Mouse (Mus musculus): Measurements from ENCODE around the gene Rnf208. TPM values are rescaled to one million over a fixed set of nuclear protein-coding genes. Genes with fewer than 3 reads are reported as not detected.
A peak's percentile ranks its signal among the peaks of the same experiment; 100 is the strongest.

The Rnf208 gene
- polyA plus RNA-seq, 1 experiment from 2014 or later = 7.7 TPM

DNA sequence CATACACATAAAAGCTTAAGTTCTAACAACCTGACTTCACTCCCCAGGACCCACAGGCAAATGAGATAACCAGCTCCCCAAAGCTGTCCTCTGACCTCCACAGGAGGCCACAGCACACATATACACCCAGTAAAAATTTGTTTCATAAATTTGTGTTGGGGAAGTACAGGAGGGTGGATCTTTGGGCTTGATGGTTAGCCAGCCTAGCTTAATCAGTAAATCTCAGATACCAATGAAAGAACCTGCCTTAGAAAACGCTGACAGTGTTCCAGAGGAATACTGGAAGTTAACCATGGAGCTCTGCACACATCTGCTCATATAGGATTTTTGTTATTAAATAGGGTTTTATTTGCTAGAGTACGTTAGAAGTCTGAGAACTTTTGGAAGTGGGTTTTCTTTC lies 24.4 kb upstream of the Rnf208 start:
- H3K4me3 ChIP-seq (ENCODE audit: low read depth, low read length) = no peak overlapping the region
- no peaks in the 10 kb centered on the region for H3K4me1 ChIP-seq (replicated peaks; ENCODE audit: control insufficient read depth, insufficient read depth, low read length)
- ATAC-seq (replicated peaks; ENCODE audit: low FRiP score) (no peak), DNase-seq (ENCODE audit: low spot score) (no peak)
- H3K27me3 ChIP-seq (replicated peaks; ENCODE audit: control insufficient read depth, insufficient read depth, low read length) = no peaks in the 10 kb centered on the region
- 54% methylated on average over 2 of the region's 2 CpGs for whole genome bisulfite sequencing
- H3K27ac ChIP-seq (ENCODE audit: low read depth, low read length) = no peak overlapping the region
- no peak overlapping the region for H3K4me2 ChIP-seq
- no peak overlapping the region for H3K9ac ChIP-seq (ENCODE audit: low read depth, low read length)
- H3K36me3 ChIP-seq (ENCODE audit: control insufficient read depth, insufficient read depth, low read length) = peaks cover 4% of the 10 kb centered on the region
- no peaks in the 10 kb centered on the region for H3K9me3 ChIP-seq (ENCODE audit: control insufficient read depth, low read length)

GRCm38 (mm10) chr2:25218445-25218844 lies 23.6 kb upstream of the Rnf208 start, which contains the start of gene Fam166a:
Gene Fam166a (plus strand): TSS chr2:25218745.
- H3K9ac ChIP-seq (ENCODE audit: low read depth, low read length) = no peak within 1 kb of the TSS
- H3K4me3 ChIP-seq (ENCODE audit: low read depth, low read length) = no peak within 1 kb of the TSS
- H3K27me3 ChIP-seq (replicated peaks; ENCODE audit: control insufficient read depth, insufficient read depth, low read length) = no peaks in the 10 kb centered on the region
- H3K4me2 ChIP-seq = no peak within 1 kb of the TSS
- no peak within 1 kb of the TSS for H3K27ac ChIP-seq (ENCODE audit: low read depth, low read length)
- DNase-seq (ENCODE audit: low spot score) = no peak
- no peaks in the 10 kb centered on the region for H3K9me3 ChIP-seq (ENCODE audit: control insufficient read depth, low read length)
- peaks cover 7% of the 10 kb centered on the region for H3K36me3 ChIP-seq (ENCODE audit: control insufficient read depth, insufficient read depth, low read length)
- no peak for ATAC-seq (replicated peaks; ENCODE audit: low FRiP score)
- H3K4me1 ChIP-seq (replicated peaks; ENCODE audit: control insufficient read depth, insufficient read depth, low read length) = no peaks in the 10 kb centered on the region; the same call in 1 of the 2 replicates

DNA sequence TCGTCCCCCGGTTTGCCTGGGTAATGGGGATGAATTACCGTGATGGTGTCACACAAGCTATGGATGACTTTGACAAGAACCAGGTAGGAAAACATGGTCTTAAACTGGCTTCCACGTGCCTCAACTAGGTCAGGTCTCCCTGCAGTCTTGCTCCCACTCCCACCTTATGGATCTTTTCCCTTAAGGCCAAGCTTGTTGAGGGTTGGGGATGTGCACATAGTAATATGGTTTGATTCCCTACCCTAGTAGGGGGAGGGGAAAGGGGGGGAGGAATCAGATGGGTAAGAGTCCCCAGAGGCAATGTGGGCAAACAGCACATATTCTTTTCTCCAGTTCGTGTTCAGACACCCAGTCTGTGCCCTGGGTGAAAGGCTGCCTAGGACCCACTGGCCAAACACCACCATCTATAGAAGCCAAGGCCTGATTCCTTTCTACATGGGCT lies 20.7 kb upstream of the Rnf208 start:
- Histone ChIP-seq H3K9ac (ENCODE audit: low read depth, low read length) (no peak overlapping the region), H3K4me2 (no peak overlapping the region)

DNA sequence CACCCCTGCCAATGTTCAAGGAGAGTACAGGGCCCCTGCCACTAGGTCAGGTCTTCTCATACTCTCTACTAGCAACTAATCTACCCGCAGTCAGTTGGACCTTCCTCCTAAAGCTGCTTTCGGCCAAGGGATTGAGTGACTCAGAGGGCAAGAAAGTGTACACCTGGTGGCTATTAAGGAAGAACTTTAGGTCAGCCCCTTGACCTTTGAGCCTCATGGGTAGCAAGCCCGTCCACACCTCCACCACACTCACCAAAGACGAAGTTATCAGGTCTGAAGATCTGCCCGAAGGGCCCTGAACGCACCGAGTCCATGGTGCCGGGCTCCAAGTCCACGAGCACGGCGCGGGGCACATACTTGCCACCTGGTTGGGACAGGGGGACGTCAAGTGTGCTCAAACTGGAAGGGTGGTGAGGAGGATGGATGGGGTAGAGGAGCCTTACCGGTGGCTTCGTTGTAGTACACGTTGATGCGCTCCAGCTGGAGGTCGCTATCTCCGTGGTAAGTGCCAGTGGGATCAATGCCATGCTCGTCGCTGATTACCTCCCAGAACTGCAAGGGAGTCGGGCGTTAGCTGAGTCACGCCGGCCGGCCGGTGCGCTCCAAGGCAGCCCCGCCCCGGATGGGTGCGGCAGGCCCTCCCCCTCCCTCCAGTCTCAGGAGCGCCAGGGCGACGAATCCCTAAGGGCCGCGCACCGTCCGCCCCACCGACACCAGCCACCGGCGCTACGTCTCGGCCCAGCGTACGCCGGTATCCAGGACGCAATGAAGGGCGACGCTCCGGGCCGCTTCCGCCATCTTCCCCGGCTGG lies 18.2 kb upstream of the Rnf208 start:
- H3K4me1 ChIP-seq (replicated peaks; ENCODE audit: control insufficient read depth, insufficient read depth, low read length) = peaks cover 6% of the 10 kb centered on the region
- peak; percentile 79 for ATAC-seq (replicated peaks; ENCODE audit: low FRiP score)
- under 1% methylated on average over 53 of the region's 53 CpGs for WGBS

More for the DNA sequence above, 20.7 kb upstream of the Rnf208 start:
- DNase-seq (ENCODE audit: low spot score) (no peak), ATAC-seq (replicated peaks; ENCODE audit: low FRiP score) (no peak)
- Histone ChIP-seq H3K36me3 (ENCODE audit: control insufficient read depth, insufficient read depth, low read length) (peaks cover 9% of the 10 kb centered on the region), H3K4me3 (ENCODE audit: low read depth, low read length) (no peak overlapping the region; the same call in 1 of the 2 replicates), H3K27me3 (replicated peaks; ENCODE audit: control insufficient read depth, insufficient read depth, low read length) (no peaks in the 10 kb centered on the region), H3K27ac (ENCODE audit: low read depth, low read length) (no peak overlapping the region), H3K4me1 (replicated peaks; ENCODE audit: control insufficient read depth, insufficient read depth, low read length) (peaks cover 6% of the 10 kb centered on the region), H3K9me3 (ENCODE audit: control insufficient read depth, low read length) (no peaks in the 10 kb centered on the region)
- WGBS = 62% methylated on average over 5 of the region's 5 CpGs

DNA sequence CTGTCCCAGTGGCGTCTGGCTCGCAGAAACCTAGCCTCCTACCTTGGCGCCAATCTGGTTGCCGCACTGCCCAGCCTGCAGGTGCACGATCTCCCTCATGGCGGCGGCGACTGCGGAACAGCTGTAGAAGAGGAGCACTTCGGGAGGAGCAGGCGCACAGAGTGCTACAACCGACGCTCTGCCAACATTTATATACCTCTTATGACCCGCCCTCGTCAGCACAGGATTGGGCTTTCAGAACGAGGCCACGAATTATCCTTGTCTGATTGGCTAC lies 17.6 kb upstream of the Rnf208 start, which contains the start of gene Tubb4b:
Tubb4b (minus strand) TSS at position 211 of the 274 bp plus-strand sequence.
- Histone ChIP-seq H3K4me3 (ENCODE audit: low read depth, low read length) (peak within 1 kb of the TSS; percentile 82), H3K27me3 (replicated peaks; ENCODE audit: control insufficient read depth, insufficient read depth, low read length) (no peaks in the 10 kb centered on the region), H3K36me3 (ENCODE audit: control insufficient read depth, insufficient read depth, low read length) (peaks cover 9% of the 10 kb centered on the region), H3K27ac (ENCODE audit: low read depth, low read length) (peak within 1 kb of the TSS; percentile 98), H3K4me2 (peak within 1 kb of the TSS; percentile 95), H3K4me1 (replicated peaks; ENCODE audit: control insufficient read depth, insufficient read depth, low read length) (peaks cover 6% of the 10 kb centered on the region), H3K9me3 (ENCODE audit: control insufficient read depth, low read length) (no peaks in the 10 kb centered on the region), H3K9ac (ENCODE audit: low read depth, low read length) (peak within 1 kb of the TSS; percentile 88)
- DNase-seq (ENCODE audit: low spot score) = no peak
- ATAC-seq (replicated peaks; ENCODE audit: low FRiP score) = no peak
- 0% methylated on average over 17 of the region's 17 CpGs for WGBS

More for the DNA sequence above, 18.2 kb upstream of the Rnf208 start:
- Histone ChIP-seq H3K27ac (ENCODE audit: low read depth, low read length) (peak overlapping the region; percentile 98), H3K4me2 (peak overlapping the region; percentile 95), H3K9ac (ENCODE audit: low read depth, low read length) (peak overlapping the region; percentile 88), H3K4me3 (ENCODE audit: low read depth, low read length) (peak overlapping the region; percentile 82), H3K27me3 (replicated peaks; ENCODE audit: control insufficient read depth, insufficient read depth, low read length) (no peaks in the 10 kb centered on the region), H3K9me3 (ENCODE audit: control insufficient read depth, low read length) (no peaks in the 10 kb centered on the region), H3K36me3 (ENCODE audit: control insufficient read depth, insufficient read depth, low read length) (peaks cover 9% of the 10 kb centered on the region)
- peak; percentile 85 for DNase-seq (ENCODE audit: low spot score)

DNA sequence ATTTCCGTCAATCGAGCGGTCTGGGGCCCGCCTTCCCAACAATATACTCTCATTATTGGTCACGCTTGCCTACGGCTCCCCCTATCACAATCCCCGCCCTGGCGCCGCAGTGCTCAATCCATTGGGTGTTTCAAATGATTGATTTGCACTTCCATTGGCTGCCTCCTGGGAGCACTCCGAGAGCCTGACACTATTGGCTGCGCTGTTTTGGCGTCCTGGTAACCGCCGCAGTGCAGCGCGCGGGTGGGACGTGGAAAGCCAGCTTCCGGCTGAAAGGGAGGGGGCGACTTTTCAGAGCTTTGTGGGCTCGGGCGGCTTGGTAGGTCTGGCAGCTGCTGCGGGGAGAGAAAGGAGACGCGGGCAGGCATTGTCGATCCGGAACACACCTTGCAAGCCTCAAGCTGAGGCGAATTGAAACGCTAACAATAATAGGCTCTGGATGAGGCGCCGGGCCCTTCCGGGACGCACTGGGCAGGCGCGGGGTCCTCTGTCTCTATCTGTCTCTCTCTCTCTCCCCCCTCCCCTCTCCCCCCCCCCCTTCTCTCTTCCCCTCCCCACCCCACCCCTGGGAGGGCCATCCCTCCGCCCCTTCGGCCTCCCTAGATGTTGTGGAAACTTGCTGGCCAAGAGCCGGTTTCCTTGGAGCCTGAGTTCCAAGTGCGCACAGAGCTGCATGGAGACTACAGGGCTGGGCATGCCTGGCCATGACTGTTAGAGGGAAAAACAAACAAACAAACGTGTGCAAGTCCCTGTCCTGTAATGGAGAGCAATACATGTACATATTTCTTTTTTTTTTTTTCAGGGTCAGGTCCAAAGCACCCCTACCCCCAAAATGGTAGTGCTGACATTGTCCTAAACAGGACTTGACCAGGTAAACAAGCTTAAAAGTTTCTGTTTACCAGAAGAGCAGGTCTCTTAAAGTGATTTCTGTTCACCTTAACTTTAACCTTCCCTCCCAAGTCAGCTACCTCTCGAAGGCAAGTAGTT lies 17.0 kb upstream of the Rnf208 start:
- WGBS = 2% methylated on average over 40 of the region's 41 CpGs
- Histone ChIP-seq H3K36me3 (ENCODE audit: control insufficient read depth, insufficient read depth, low read length) (peaks cover 9% of the 10 kb centered on the region), H3K27ac (ENCODE audit: low read depth, low read length) (peak overlapping the region; percentile 95), H3K9me3 (ENCODE audit: control insufficient read depth, low read length) (no peaks in the 10 kb centered on the region), H3K4me3 (ENCODE audit: low read depth, low read length) (peak overlapping the region; percentile 82), H3K27me3 (replicated peaks; ENCODE audit: control insufficient read depth, insufficient read depth, low read length) (no peaks in the 10 kb centered on the region), H3K4me1 (replicated peaks; ENCODE audit: control insufficient read depth, insufficient read depth, low read length) (peaks cover 6% of the 10 kb centered on the region), H3K9ac (ENCODE audit: low read depth, low read length) (peak overlapping the region; percentile 74), H3K4me2 (peak overlapping the region; percentile 68)
- peak; percentile 91 for ATAC-seq (replicated peaks; ENCODE audit: low FRiP score)
- peak; percentile 96 for DNase-seq (ENCODE audit: low spot score)

DNA sequence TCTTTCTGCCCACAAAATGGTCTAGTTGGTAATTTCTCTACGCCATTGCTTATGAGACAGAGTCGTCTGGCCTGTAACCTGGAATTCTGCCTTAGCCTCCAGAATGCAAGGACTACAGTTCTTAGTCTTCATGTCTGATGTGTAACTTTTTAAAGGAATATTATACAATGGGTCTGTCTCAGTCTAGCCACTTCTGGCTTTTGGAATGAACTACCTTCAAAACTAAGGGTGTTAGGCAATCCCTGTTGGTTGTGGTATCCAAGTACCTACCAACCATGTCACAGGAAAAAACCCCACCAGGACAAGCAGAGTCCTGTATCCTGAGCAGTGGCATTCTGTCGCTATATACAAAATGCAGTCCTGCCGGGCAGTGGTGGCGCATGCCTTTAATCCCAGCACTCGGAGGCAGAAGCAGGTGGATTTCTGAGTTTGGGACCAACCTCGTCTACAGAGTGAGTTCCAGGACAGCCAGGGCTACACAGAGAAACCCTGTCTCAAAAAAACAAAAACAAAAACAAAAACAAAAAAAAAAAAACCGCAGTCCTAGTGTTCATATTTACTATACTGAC lies 16.2 kb upstream of the Rnf208 start:
- Histone ChIP-seq H3K4me1 (replicated peaks; ENCODE audit: control insufficient read depth, insufficient read depth, low read length) (peaks cover 6% of the 10 kb centered on the region), H3K4me3 (ENCODE audit: low read depth, low read length) (peak overlapping the region; percentile 82), H3K36me3 (ENCODE audit: control insufficient read depth, insufficient read depth, low read length) (peaks cover 9% of the 10 kb centered on the region), H3K27ac (ENCODE audit: low read depth, low read length) (peak overlapping the region; percentile 95), H3K4me2 (peak overlapping the region; percentile 68), H3K9ac (ENCODE audit: low read depth, low read length) (peak overlapping the region; percentile 74), H3K9me3 (ENCODE audit: control insufficient read depth, low read length) (no peaks in the 10 kb centered on the region), H3K27me3 (replicated peaks; ENCODE audit: control insufficient read depth, insufficient read depth, low read length) (no peaks in the 10 kb centered on the region)
- DNase-seq (ENCODE audit: low spot score) = no peak
- no peak for ATAC-seq (replicated peaks; ENCODE audit: low FRiP score)
- WGBS = 77% methylated on average over 8 of the region's 8 CpGs

DNA sequence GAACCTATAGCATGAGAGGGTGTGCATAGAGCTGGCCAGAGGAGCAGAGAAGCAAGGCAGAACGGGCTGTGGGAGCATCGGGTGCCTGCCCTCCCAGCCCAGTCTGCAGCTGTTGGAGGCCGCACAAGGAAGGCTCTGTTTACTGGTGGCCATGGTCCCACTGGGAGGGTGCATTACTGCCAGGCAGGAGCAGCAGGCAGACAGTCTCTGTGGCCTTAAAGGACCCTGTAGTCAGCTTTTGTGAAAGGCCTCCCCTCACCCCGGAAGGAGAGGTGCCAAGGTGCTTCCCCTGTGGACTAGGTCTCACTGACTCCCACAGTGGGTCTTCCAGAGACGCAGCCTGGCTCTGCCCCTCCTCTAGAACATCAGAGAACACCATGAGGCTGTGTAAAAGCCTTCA lies 15.2 kb upstream of the Rnf208 start:
- H3K4me1 ChIP-seq (replicated peaks; ENCODE audit: control insufficient read depth, insufficient read depth, low read length) = peaks cover 6% of the 10 kb centered on the region
- no peak overlapping the region for H3K27ac ChIP-seq (ENCODE audit: low read depth, low read length)
- H3K4me3 ChIP-seq (ENCODE audit: low read depth, low read length) = no peak overlapping the region
- no peak overlapping the region for H3K4me2 ChIP-seq
- 89% methylated on average over 5 of the region's 5 CpGs for WGBS
- H3K9me3 ChIP-seq (ENCODE audit: control insufficient read depth, low read length) = no peaks in the 10 kb centered on the region
- ATAC-seq (replicated peaks; ENCODE audit: low FRiP score) (no peak), DNase-seq (ENCODE audit: low spot score) (no peak)
- H3K27me3 ChIP-seq (replicated peaks; ENCODE audit: control insufficient read depth, insufficient read depth, low read length) = no peaks in the 10 kb centered on the region
- H3K9ac ChIP-seq (ENCODE audit: low read depth, low read length) = no peak overlapping the region
- peaks cover 5% of the 10 kb centered on the region; the same call in 1 of the 2 replicates for H3K36me3 ChIP-seq (ENCODE audit: control insufficient read depth, insufficient read depth, low read length)
